Mouse (Mus musculus) retina, embryonic 14.5 days (tissue): ENCODE measurements at regions not wholly inside any gene's neighbourhood (a gene's known extent, or its start where the extent isn't known, plus 50 kb on each side); places are given as distances from the start of the nearest gene placed in this dataset.
A peak's percentile ranks its signal among the peaks of the same experiment; 100 is the strongest.

ENCODE experiments used
- DNase-seq: peaks from one replicate; pipeline ENCODE4 v3.0.0-alpha.2; 2015; ENCODE audit warnings: low spot score

DNA sequence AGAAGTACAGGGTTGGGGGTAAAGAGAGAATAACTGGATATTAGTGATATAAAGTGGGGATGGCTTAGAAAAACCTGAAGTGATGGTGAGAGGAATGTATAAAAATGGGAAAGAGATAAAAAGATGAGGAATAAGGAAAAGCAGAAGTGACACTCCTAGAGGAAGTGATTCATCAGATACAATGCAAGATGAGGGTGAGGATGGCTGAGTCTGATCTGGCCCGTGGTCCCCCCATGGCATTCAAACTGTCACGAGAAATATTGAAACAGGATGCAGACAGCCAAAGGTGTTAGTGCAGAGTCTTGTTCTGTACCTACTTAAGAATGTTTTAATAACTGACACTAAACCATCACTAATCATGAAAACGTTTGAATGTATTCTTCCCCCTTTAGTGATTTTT lies 56.2 kb upstream of the Kitl start:
- DNase-seq: no peak

- DNase-seq: no peak
Observed at GRCm38 (mm10) chr10:99952486-99952885, 62.9 kb upstream of the Kitl start.

DNA sequence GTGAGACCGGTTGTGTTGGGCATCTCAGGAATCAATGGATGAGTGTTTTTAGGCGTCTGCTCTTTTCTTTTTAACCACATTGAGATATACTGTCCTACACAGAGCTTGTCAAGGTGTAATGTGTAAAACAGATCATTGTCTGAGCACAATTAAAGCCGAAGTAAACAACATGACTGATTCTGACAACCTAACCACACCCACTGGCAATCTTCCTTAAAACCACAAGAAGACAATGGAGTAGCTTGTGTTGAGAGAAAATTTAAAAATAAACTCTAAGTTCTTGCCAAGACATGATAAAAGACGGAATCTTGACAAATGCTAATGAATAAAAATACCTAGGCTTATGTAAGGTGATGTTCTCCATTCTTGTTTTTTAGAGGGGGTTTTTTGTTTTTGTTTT lies 63.7 kb upstream of the Kitl start:
- DNase-seq: no peak

GRCm38 (mm10) chr10:99951316-99951715 lies 64.1 kb upstream of the Kitl start:
- no peak for DNase-seq

GRCm38 (mm10) chr10:99948740-99949139 lies 66.7 kb upstream of the Kitl start:
- DNase-seq: no peak

- DNase-seq: no peak
Observed at GRCm38 (mm10) chr10:99945418-99945817, 70.0 kb upstream of the Kitl start.

- DNase-seq: no peak
Observed at GRCm38 (mm10) chr10:99941665-99942064, 73.8 kb upstream of the Kitl start.

DNA sequence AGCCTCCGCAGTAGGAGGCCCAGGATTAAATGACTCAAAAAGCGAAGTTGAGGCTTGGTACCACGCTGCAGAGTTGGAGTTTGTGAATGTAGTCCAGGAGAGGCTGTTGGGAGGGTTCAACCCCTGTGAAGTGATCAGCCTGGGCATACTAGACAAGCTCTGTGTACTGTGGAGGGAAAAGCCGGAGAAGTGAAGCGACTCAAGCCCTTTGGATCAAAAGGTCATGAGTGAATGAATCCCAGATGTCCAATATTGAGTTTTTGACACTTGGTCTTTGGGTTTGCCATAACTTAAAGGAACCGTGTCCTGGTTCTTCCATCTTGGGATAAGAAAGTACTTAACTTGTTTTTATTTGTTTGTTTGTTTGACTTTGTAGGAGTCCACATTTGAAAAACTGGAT lies 76.5 kb upstream of the Kitl start:
- no peak for DNase-seq

DNA sequence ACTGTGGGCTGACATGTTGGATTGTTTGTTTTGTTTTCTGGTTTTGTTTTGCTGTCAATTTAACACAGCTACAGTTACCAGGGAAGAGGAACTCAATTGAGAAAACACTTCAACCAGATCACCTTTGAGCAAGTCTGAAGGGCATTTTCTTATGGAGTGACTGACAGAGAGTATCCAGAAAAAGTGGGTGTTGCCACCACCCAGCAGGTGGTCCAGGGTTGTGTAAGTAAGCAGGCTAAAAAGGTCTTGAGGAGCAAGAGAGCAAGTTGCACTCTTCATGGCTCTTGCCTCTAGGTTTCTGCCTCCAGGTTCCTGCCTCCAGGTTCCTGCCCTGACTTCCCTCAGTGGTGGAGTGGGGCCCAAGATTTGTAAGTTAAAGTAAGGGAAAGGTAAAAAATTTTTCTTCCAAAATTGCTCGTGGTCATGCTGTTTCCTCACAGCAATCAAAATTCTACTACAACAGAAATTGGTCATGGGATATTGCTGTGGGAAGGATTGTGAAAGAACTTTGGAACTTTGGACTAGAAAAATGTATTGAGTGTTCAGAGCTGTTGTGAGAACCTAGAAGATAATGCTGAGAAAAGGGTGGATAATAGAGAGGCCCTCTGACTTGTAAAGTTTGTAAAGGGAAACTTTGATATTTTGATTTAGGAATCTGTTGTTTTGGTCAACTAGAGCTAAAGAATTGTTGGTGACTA lies 77.4 kb upstream of the Kitl start:
- no peak for DNase-seq

DNA sequence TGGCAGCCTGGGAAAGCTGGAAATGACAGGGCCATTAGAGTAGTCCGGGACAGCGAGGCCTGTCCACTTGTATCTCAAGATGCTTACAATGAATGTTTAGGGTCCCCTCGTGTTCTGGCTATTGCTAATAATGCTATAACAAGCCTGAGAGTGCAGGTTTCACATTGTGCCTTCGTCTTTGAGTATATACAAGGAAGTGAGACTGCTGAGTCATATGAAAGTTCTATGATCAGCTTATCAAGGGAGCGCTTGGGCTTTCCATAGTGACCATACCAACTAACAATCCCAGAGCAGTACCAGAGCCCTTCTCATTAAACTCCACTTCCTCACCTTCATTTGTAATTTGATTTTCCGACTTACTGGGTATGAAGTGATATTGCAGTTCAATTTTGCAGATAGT lies 86.2 kb upstream of the Kitl start:
- DNase-seq: no peak

GRCm38 (mm10) chr10:99927913-99928312 lies 87.5 kb upstream of the Kitl start:
- DNase-seq: no peak

GRCm38 (mm10) chr10:99926327-99926954 lies 89.0 kb upstream of the Kitl start:
- no peak for DNase-seq

GRCm38 (mm10) chr10:99924541-99924940 lies 90.9 kb upstream of the Kitl start:
- no peak for DNase-seq

DNA sequence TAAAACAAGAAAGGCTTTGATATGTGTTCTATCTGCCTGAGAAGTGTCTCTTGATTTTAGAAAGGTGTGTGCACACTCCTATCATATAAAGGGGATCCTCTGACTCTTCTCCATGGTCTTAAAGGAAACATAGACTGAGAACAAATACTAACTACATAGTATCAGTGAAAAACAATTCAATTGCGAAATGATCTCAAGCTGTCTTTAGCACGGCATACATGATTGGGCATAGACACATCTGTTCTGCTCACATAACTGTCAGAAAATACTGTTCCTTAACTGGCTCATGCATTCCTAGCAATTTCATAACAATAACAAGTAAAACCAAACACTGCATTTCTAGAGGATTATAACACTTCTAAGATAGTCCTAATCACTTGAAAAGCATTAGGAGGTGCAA lies 95.5 kb upstream of the Kitl start:
- no peak for DNase-seq

DNA sequence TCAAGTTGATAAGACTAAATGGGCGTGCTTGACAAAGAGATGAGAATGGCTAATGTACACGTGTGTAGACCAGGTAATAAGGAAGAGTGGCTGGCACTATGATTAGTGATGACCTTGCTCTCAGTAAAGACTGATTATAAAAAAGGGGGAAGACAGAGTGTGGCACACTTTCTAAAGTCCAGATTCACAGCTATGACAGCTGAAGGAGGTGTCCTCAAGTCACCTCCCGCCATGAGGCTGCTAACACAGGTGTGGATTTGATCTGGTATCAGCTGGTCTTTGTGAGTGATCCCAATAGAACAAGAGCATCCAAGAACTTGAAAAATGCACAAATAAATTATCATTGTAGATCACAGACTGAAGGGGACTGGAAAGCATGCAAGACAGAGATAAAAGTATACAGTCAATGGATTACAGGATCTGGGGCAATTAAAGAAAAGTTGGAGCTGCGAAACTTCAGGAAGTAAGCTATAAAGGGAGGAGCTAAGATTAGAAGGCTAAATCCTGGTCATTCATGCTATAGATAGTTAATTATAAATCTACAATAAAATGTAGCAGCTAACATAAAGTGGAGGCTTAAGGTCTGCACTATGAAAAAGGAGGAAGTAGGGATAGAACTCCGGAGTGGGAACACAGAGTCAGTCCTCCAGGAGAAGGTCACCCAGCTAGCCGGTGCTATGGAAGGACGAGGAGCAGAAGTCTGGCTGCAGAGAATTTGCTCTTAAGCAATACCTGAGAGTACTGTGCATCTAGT lies 96.7 kb upstream of the Kitl start:
- DNase-seq: no peak

DNA sequence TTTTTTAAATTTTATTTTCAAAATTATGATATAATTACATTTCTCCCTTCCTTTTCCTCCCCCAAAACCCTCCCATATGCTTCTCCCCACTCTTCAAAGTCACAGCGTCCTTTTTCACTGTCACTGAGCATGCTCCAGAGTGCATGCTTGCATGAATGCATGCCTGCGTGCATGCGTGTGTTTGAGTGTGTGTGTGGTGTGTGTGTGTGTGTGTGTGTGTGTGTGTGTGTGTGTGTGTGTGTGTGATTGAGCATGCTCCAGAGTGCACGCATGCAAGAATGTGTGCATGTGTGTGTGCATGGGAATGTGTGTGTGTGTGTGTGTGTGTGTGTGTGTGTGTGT lies 101.6 kb upstream of the Kitl start:
- no peak for DNase-seq

DNA sequence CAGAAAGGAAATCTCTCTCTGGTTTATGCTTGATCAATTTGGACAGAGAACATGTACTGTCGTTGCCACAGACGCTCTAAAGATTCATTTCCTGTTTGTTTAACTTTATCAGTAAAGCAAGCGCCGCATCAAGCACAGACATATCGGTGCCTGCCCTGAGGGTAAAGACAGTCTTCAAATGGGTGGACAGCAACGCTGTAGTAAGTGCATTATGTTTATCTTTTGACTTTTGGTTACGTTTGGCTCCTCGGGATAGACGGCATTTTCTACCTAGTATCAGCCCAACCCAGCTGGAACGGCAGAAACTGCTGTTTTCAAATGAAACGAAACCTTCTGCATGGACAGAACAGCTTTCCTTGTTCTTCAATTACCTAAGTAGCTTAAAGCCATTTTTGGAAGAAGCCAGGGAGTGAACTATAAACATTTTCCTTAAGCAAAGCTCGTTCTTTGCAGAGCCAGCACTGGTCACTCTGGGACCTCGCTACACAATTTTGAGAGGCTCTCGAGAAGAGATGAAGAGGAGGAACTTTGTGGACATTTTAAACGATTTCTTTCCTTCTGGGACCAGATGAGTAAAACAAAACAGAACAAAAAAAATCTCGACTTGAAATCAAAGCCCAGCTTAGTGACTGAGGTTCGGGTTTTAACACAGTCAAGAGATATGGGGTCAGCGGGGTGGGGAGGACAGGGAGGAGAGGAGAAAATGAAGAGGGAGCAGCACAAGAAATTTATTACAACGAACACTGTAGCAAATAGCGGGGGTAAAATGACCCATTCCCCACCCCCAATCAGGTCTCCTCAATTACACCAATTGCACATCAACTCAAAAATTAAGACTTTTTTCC lies 102.2 kb upstream of the Kitl start:
- no peak for DNase-seq

- no peak for DNase-seq
Observed at GRCm38 (mm10) chr10:99910011-99910723, 105.3 kb upstream of the Kitl start.

DNA sequence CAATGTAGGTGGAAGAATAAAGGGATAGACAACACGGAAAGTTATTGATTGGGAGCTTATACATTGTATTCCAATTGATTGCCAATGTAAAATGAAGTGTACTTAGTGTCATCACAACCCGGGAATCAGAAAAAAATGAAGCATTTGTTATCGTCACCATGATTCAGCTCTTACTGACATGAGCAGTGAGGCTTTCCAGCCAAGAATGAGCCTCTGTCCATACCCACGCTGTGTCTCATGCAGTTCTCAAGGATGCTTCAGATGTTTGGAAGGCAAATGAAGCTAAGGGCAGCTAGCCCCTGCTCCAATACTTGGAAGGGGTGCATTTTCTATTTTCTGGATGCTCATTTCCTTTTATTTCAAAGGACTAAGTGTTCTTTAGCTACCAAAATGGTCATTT lies 107.4 kb upstream of the Kitl start:
- DNase-seq: peak; percentile 11

DNA sequence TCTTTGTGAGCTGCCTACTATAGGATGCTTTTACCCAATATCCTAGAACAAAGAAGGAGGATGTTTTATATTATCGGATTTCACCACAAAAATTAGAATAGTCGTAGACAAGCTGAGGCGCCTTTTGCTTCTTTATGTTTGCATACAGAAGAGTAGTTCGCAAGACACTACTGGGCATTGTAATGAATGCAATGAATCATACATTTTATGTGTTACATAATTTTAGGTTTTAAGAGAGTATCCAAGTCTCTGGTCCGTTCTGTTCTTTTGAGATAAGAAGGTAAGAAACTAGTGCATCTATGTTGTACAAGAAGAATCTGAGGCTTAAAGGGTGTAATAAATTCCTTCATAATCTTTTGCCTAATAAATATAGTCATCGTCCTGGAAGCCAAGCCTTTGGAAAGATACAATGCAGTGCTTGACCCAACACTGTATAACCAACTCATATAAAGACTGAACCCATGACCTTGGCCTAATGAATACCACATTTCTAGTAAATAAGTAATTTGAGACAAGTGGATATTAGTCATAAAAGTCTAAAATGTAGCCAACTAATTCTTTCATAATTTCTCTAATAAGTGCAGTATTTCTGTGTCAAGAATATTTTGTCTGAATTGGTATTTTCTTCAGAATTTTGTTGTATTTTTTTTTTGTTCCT lies 108.5 kb upstream of the Kitl start:
- DNase-seq: no peak
